Mouse (Mus musculus) kidney, embryonic 14.5 days (tissue): ENCODE data around the gene Fut4. TPM values are rescaled to one million over a fixed set of nuclear protein-coding genes. Genes with fewer than 3 reads are reported as not detected.
"Not testable (repeated sequence)": the region's sequence is repeated elsewhere in the genome, so short reads cannot be mapped to it uniquely, and the experiment has no call there.

Experiments
- ATAC-seq: fragments of 200-750 bp; cut with Nextera tagmentation; 2 replicates; pipeline ENCODE4 v1.8.0; 2017; ENCODE audit warnings: moderate number of reproducible peaks, mild to moderate bottlenecking, moderate TSS enrichment, moderate library complexity; ENCODE audit not compliant: low FRiP score, low TSS enrichment
- H3K27ac ChIP-seq: fragments of 300-500 bp; sonication (generic); 2 replicates; pipeline ENCODE4 v1.5.1; 2014; ENCODE audit warnings: low read depth, mild to moderate bottlenecking, low read length, moderate library complexity, mixed read lengths
- H3K27me3 ChIP-seq: fragments of 300-500 bp; sonication (generic); 2 replicates; pipeline ENCODE4 v1.6.1; 2014; ENCODE audit warnings: mild to moderate bottlenecking, low read length; ENCODE audit not compliant: control insufficient read depth, insufficient read depth
- H3K36me3 ChIP-seq: fragments of 300-500 bp; sonication (generic); 2 replicates; pipeline ENCODE4 v1.6.1; 2014; ENCODE audit warnings: low read length, mixed read lengths; ENCODE audit not compliant: control insufficient read depth, insufficient read depth
- H3K4me1 ChIP-seq: fragments of 300-500 bp; sonication (generic); 2 replicates; pipeline ENCODE4 v1.6.1; 2014; ENCODE audit warnings: low read length, mixed read lengths; ENCODE audit not compliant: control insufficient read depth, insufficient read depth
- H3K4me2 ChIP-seq: fragments of 300-500 bp; sonication (generic); replicated peaks from 2 replicates; pipeline ENCODE4 v1.6.1; 2014; ENCODE audit warnings: low read depth, mild to moderate bottlenecking, low read length
- H3K4me3 ChIP-seq: fragments of 300-500 bp; sonication (generic); 2 replicates; pipeline ENCODE4 v1.5.1; 2014; ENCODE audit warnings: mild to moderate bottlenecking, low read length
- H3K9ac ChIP-seq: fragments of 300-500 bp; sonication (generic); 2 replicates; pipeline ENCODE4 v1.6.1; 2014; ENCODE audit warnings: low read depth, mild to moderate bottlenecking, low read length, moderate library complexity
- H3K9me3 ChIP-seq: fragments of 300-500 bp; sonication (generic); 2 replicates; pipeline ENCODE4 v1.6.1; 2016; ENCODE audit warnings: low read length; ENCODE audit not compliant: control insufficient read depth
- WGBS: fragments of 180-500 bp; shearing (Covaris S2); extraction: QIAGEN DNeasy Blood & Tissue Kit; methylation state at CpG from one replicate; pipeline ENCODE4 v1.1.7; 2014; 5-methylcytosine and 5-hydroxymethylcytosine counted together
- polyA plus RNA-seq: library from polyadenylated mRNA; unstranded; fragments of >200 nt; fragmentation: Nextera tagmentation; extraction: Ambion mirVana; gene quantifications from 2 replicates; pipeline ENCODE4 v1.2.1, GENCODE M21; 2014

Gene Fut4
- polyA plus RNA-seq, 1 experiment from 2014 or later: 3.5 TPM

DNA sequence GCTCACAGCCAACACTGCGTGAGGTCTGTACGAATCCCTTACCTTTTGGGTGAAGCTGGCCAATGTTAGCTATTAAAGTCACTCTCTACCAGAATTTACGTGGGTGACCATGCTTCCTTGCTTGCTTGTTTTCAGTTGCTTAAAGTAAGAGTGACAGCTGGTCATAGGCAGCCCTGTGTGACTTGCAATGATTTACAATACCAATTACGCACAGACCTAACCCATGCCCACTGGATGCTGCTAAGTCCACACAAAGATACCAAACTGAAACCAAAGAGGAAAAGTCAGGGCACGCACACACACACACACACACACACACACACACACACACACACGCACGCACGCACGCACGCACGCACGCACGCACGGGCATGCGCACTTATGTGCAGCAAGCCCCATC is 36.9 kb downstream of the Fut4 start:
- ATAC-seq: no peak

DNA sequence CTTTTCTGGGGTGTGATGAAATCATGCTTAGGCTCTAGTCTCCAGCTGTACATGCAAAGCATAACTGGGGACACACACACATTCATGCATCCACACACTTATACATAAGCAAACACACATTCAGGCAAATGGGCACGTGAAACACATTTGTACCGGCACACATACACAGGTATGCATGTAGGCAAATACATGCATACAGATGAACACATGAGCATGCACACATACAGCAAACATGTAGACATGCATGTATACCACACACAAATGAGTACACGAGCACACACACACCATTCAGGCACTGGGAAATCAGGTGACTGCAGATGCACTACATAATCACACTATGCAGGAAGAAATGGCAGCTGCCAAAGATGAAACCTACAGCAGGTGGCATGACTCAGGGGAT is 41.3 kb downstream of the Fut4 start:
- H3K9ac ChIP-seq: no peak overlapping the region
- H3K4me2 ChIP-seq: no peak overlapping the region
- no peak overlapping the region for H3K27ac ChIP-seq
- no peaks in the 10 kb centered on the region for H3K9me3 ChIP-seq
- 92% methylated on average over 3 of the region's 3 CpGs for WGBS
- no peak for ATAC-seq
- no peaks in the 10 kb centered on the region for H3K36me3 ChIP-seq
- H3K4me1 ChIP-seq: peaks cover 2% of the 10 kb centered on the region; the same call in 1 of the 2 replicates
- no peak overlapping the region for H3K4me3 ChIP-seq
- H3K27me3 ChIP-seq: no peaks in the 10 kb centered on the region

More for the DNA sequence above, 36.9 kb downstream of the Fut4 start:
- no peak overlapping the region for H3K9ac ChIP-seq
- no peaks in the 10 kb centered on the region for H3K9me3 ChIP-seq
- 84% methylated on average over 15 of the region's 15 CpGs for WGBS
- no peaks in the 10 kb centered on the region for H3K27me3 ChIP-seq
- H3K36me3 ChIP-seq: no peaks in the 10 kb centered on the region
- no peak overlapping the region for H3K4me2 ChIP-seq
- no peak overlapping the region for H3K27ac ChIP-seq
- no peak overlapping the region for H3K4me3 ChIP-seq
- H3K4me1 ChIP-seq: no peaks in the 10 kb centered on the region

DNA sequence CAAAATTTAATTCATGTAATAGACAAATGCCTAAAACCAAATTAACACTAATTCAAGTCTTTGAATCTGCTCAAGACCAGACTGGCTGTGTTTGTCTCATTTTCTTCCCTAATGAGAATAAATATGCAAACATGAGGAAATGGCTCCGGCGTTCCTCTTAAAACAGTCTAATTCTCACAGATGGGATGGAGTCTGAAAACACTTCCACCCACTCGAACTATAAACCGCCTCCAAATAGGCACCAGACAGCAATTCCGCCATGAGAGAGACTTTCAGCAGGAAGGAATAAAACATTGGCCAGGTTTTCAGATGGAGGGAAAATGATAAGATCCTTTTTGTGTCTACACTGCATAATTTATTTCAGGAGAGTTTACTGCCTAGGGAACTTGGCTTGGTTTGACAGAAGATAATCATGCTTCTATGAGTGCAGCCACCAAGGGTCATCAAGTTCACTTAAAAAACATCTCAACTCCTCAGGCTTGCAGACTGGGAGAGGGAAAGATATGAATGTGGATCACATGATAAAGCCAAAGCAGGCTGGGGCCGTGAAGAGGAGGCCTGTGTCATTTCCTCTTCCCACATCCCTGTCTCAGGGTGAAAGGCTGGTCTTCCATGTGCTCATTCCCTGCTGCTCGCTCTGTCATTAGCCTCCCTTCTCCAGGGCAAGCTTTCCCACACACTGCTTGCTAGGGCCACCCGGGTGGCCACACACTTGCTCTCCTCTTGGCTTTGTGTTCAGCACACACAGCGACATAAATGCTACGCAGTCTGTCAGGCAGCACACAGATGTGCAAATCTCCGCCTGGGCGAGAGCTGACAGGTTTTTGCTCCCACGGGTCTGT is 46.7 kb downstream of the Fut4 start:
- Histone ChIP-seq H3K4me2 (no peak overlapping the region), H3K4me3 (no peak overlapping the region), H3K27ac (no peak overlapping the region), H3K9me3 (no peaks in the 10 kb centered on the region), H3K27me3 (no peaks in the 10 kb centered on the region), H3K36me3 (no peaks in the 10 kb centered on the region), H3K9ac (no peak overlapping the region), H3K4me1 (peaks cover 4% of the 10 kb centered on the region; the same call in 1 of the 2 replicates)
- WGBS: 63% methylated on average over 13 of the region's 13 CpGs
- no peak for ATAC-seq

DNA sequence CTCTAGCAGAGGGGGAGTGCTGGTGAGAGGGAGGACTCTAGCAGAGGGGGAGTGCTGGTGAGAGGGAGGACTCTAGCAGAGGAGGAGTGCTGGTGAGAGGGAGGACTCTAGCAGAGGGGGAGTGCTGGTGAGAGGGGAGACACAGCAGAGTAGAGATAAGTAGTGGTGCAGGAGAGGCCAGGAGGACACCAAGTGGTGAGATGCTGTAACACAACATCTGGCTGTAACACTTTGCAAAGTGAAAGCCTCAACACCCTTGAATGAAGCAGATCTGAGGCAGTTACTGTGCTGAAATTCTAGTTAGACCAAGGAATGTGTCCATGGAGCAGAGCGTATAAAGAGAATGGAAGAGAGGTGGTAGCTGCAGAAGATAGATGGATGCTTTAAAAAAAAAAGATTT is 51.4 kb downstream of the Fut4 start:
- not testable (repeated sequence) for H3K4me2 ChIP-seq, H3K4me1 ChIP-seq, H3K9ac ChIP-seq, H3K4me3 ChIP-seq, H3K27ac ChIP-seq, H3K9me3 ChIP-seq, H3K27me3 ChIP-seq, ATAC-seq, H3K36me3 ChIP-seq
- 94% methylated on average over 1 of the region's 1 CpGs for WGBS

DNA sequence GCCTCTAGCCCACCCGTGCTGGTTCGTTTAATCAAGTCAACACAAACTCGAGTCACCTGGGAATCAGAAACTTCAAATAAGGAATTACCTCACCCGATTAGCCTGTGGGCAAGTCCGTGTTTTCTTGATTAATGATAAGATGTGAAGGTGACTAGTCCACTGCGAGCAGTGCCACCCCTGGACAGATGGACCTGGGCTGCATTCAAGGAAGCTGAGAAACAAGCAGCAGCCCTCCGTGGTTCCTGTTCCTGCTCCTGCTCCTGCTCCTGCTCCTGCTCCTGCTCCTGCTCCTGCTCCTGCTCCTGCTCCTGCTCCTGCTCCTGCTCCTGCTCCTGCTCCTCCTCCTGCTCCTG is 52.9 kb downstream of the Fut4 start:
- Histone ChIP-seq H3K36me3 (no peaks in the 10 kb centered on the region), H3K9ac (no peak overlapping the region), H3K4me1 (no peaks in the 10 kb centered on the region), H3K27ac (no peak overlapping the region), H3K4me3 (no peak overlapping the region), H3K27me3 (no peaks in the 10 kb centered on the region), H3K4me2 (no peak overlapping the region), H3K9me3 (no peaks in the 10 kb centered on the region)
- 0 out of 2 replicates have a peak, but pooled peaks have one; percentile 3 for ATAC-seq
- WGBS: 49% methylated on average over 7 of the region's 7 CpGs

DNA sequence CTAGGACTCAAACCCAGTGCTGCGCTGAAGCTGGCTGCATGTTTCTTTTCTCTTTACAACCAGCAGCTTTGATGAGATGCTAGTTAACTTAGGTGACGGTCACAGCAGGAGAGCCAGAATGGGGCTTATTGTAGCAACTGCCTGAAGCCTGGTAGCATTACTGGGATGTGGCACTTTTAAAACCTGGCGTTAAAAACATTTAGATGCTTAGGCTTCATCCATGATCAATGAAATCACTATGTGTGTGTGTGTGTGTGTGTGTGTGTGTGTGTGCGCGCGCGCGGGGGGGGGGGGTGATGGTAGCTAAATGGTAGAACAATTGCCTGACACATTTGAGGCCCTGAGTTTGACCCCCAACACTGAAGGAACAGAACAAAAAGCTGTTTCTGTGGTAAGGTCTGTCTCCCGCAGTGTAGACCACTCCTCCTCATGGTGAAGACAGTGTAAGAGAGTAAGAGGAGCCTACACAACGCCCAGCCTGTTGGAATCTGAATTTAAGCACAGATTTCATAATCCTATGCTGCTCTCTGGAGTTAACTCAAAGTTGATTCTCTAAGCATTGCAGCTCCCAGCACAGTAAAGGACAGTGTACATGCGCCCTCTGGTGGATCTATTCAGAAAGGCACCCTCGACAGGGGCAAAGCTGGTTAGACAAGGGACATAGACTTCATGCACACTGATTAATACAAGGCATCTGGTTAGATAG is 53.5 kb downstream of the Fut4 start:
- WGBS: 54% methylated on average over 12 of the region's 12 CpGs
- no peak overlapping the region for H3K27ac ChIP-seq
- no peak overlapping the region for H3K4me3 ChIP-seq

More for the DNA sequence above, 53.5 kb downstream of the Fut4 start:
- H3K9ac ChIP-seq: no peak overlapping the region
- no peaks in the 10 kb centered on the region for H3K27me3 ChIP-seq
- ATAC-seq: peak; percentile 93
- H3K4me1 ChIP-seq: no peaks in the 10 kb centered on the region
- no peak overlapping the region for H3K4me2 ChIP-seq
- no peaks in the 10 kb centered on the region for H3K36me3 ChIP-seq
- no peaks in the 10 kb centered on the region for H3K9me3 ChIP-seq

Other genes with a start within 250 kb of the Fut4 start
- 19.1 and 32.9 TPM in 2 replicates for gene Amotl1, start 107.3 kb downstream of the Fut4 start, polyA plus RNA-seq
- not detected in 2 replicates for gene Piwil4, start 11.7 kb downstream of the Fut4 start, polyA plus RNA-seq
- gene 1700012B09Rik, start 18.6 kb upstream of the Fut4 start, polyA plus RNA-seq: not detected in 2 replicates
- 25.8 and 36.9 TPM in 2 replicates for gene Mre11a, start 32.3 kb upstream of the Fut4 start, polyA plus RNA-seq
- 44.5 and 46.8 TPM in 2 replicates for gene Ankrd49, start 32.5 kb upstream of the Fut4 start, polyA plus RNA-seq
- gene Gpr83, start 107.8 kb upstream of the Fut4 start, polyA plus RNA-seq: 0.37 and 0.46 TPM in 2 replicates
- 0.16 and 0.53 TPM in 2 replicates for gene Izumo1r, start 151.6 kb upstream of the Fut4 start, polyA plus RNA-seq